Mouse (Mus musculus): ENCODE measurements around the gene N6amt1.
A peak's percentile ranks its signal among the peaks of the same experiment; 100 is the strongest.

The N6amt1 gene

DNA sequence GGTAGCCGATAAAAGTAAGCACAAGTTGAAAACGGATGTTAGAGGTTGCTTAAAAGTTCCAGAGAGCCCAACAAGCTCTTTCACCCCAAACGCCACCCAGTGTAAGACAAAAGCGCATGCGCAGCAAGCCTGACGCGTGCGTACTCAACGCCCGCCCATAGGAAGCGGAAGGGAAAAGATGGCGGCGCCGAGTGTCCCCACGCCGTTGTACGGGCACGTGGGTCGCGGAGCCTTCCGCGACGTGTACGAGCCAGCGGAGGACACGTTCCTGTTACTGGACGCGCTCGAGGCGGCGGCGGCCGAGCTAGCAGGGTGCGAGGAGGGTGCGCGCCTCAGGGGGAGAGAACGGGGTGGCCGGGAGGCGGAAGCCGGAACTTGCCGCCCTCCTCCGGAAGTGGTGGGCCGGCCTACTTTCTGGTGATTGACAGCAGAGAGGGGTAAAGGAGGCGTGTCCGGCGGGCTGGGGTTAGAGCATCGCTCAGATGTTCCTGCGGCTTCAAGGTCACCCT, at the start of gene N6amt1:
Gene N6amt1 (plus strand): TSS at position 111 of the 509 bp plus-strand sequence.
- peak; percentile 87 for DNase-seq (ENCODE audit: low spot score)

DNA sequence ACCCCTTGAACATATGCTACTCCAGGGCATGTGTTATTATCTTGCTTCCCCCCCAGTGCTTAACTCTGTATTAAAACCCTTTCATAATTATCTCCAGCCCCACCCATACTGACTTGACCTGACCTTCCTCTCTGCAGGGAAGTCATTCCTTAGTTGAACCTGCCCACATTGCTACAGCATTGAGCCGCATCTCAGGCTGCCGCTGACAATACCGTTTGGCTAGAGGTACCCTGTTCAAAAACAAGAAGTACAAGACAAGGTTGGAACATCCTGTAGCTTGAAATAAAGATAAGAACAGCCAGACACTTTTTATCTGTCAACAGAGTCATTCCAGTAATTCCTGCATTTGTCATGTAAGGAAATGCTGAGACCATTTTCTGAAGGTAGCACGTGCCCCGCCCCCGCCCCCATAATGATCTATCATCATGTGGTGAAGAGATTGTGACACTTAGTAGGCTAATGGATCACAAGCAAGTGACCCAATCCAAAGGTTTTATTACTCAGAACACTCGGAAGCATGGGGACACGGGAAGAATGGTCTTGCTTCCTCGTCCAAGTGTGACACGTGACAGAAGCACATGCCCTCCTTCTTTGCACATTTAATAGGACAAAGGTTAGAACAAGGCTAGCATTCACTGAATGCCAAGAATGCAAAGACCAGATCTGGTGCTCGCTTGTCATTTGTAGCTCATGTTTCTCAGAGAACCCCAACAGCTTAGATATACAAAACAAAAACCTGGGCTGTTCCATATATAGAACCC, 48.6 kb upstream of the N6amt1 start:
- DNase-seq (ENCODE audit: low spot score): no peak

DNA sequence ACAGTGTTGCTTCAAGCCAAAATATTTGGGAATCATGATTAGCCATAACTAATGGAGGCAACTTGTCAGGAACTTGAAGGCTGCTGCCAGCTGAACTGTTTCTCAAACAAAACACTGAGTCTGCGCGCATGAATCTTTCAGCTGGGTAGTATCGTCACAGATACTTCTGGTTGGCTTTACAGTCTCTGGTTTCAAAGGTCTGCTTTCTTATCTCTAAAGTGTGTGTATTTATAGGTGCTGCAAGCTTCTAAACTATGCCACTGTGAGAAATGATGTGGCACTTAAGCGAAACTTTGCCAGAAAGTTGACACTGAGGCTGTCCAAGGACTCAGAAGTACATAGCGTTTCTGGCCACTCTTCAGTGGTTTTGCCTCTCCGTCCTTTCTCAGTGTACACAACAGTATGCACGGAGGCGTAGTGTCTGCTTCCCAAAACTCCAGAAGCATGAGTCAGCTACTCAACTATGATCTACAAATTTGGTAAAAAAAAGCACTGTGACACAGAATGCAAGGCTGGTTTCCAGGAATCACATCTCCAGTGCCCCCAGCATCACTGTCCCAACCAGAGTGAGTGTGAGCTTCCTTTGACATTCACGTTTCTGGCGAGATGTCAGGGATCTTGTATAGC, 46.8 kb upstream of the N6amt1 start:
- DNase-seq (ENCODE audit: low spot score): no peak

DNA sequence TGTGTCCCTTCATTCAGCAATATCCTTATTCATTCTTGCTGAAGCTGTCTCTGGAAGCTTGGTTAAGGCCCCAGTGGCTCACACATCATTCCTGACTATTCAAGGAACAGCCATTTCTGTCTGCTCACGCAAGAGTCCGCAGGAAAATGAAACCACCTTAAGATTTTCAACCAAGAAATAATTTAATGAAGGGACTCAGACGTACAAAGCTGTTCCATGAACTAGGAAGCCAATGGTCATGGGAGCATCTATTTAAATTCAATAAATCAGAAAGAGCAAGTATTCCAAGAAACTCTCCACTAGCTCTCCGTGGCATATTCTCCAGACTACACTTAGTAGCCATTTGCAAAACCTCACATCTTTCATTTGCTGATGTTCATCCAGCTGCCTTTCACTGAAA, 43.3 kb upstream of the N6amt1 start:
- no peak for DNase-seq (ENCODE audit: low spot score)

DNA sequence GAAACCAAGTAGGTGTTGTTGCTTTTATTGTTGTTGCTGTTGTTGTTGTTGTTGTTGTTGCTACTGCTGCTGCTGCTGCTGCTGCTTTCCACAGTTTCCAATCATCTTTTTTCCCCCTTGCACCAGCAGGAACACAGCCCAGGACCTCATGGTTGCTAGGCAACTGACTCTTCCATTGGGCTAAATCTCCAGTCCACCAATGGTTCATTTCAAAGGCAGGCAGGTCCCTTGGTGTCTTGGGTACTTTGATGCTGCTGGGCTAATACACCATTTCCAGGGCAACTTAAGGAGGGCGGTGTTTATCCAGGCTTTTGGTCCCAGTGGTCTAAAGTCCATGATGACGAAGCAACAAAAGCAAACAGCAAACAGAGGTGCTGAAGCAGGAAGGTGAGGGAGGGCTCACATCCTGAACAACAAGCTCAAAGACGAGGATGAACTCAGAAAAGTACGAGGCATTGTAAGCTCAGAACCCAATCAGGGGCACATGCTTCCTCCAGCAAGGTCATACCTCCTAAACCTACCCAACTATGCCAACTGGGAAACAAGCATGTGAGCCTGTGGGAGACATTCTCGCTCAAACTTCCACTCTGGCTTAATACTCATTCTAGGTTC, 35.7 kb upstream of the N6amt1 start:
- no peak for DNase-seq (ENCODE audit: low spot score)

DNA sequence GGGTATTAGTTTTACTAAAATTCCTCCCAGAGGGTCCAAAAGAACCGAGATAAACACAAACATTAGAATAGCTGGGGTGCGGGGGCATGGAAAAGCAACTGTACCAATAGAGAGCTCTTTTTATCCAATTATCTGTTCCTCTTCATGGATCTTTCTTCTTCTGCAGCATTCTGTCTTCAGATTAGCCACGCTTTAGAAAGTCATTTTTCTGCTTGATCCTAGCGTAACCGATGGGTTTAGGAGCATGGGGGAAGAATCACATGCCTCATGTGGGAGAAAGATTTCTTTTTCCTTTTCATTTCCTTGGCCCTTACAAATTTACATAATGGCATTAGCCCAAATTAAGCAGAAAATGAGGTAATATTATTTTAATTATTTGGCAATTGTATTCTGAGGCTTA, 35.0 kb upstream of the N6amt1 start:
- no peak for DNase-seq (ENCODE audit: low spot score)

DNA sequence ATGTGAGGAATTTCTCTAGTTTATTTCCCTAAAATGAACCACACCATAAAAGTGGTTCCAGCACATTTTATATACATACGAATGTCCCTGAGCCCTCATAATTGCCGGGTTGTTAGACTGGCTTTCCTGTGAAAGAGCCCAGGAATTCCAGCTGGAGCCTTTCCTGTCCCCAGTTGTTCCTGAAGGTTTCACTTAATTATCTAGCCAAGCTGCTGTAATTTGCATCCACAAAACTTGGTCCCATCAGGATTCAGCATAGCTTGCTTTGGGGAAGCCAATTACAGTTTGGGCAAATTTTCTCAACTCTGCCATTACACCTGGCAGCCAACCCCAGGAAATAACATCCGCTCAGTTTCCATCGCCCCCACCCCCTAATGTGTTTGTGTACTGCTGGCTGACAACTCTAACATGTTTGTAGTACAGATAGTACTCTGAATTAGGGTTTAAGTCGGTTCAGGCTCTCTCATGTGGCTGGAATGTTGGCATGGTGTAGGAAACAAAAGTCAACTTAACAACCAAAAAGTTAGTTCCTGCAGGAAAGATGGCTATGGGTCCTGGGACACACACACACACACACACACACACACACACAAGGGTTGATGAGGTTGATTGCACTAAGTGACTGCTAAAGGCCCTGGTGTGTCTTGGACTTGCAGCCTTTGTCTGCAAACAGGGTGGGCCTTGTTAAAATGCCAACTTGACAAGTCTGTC, 34.3 kb upstream of the N6amt1 start:
- no peak for DNase-seq (ENCODE audit: low spot score)

DNA sequence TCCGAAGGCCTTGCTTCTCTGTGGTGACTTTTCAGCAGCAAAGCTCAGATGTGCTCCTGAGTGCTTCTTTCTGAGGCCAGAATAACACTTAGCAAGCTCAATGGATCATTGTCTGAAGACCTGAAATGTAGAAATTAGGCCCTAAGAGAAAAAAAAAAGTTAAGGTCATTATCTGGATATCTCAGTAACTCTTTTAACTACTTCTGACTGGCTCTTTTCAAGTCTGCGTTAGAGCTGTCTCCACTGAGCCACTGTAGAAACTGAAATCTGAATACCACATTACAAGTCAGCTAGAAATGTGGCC, 33.8 kb upstream of the N6amt1 start:
- no peak for DNase-seq (ENCODE audit: low spot score)

DNA sequence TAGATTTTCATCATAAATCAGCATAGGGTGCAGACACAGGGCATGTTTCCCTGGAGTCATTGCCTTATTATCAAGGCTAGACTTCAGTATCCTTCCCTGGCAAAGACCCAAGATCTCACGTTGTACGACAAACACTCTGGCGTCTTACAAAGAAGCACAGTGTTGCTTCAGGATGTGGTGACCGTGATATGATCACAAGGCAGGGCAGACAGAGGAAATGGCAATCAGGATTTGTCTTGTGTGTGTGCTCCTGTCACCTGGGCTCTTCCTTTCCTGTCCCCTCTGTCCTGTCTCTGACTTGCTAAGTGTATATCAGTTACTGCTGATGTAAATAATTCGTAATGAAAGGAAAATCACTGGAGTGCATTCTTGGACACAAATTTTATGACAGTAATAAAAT, 29.4 kb upstream of the N6amt1 start:
- no peak for DNase-seq (ENCODE audit: low spot score)

DNA sequence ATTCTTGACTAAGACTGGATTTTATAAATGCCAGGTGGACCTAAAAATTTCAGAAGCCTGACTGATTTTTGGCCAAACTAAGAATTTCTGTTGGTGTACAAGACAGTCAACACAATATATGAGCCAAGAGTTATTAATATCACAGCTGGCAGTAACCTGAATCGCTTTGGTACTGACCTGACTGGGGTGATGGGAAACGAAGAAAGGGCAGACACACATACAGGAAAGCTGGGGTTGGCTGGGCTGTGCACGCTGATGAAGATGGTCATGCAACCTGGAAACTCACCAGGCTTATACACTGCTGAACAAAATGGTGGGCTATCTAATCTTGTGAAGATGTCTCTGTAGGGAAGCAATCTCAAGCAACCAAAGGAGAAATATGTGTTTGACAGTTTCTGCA, 24.0 kb upstream of the N6amt1 start:
- DNase-seq (ENCODE audit: low spot score): no peak

DNA sequence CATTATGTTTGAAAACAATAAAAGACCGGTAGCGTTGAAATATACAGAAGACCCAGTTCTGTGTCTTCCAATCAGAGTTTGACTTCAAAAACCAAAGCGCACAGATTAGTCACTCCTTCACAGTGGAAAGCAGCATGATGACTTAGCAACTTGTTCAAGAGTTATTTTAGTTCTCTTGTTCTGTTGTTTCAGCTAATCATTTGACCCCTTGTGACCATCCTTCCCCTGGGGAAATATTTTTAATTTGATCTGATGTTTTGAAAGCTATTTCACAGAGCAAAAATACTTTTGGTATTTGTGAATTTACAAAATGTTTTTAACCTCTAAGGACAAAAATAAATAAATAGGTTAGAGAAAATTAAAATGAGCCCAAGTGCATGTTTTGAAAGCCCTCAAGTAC, 19.2 kb upstream of the N6amt1 start:
- DNase-seq (ENCODE audit: low spot score): no peak

DNA sequence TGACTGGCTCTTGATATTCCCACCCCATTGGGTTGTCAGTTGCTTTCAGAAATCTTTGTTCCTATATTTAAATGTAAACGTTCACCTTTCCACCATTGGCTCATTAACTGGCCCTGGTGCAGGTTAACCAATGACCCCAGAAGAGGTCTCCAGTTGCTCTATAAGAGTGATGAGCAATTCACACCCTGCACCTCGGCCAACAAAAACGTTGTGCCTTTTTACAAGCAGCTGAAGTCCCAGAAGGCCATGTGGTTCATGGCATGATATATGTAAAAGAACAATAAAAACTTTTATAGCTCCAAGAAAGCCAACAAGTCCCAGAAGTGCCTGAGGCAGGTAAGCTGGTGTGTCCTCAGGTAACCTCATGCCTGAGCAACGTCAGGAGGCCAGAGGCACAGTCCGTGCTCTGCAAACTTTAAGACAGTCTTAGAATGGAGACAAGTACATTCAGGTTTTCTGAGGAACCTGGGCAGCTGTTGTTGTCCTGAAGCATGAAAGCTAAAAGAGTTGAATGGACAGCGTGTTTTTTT, 12.9 kb upstream of the N6amt1 start:
- DNase-seq (ENCODE audit: low spot score): no peak

DNA sequence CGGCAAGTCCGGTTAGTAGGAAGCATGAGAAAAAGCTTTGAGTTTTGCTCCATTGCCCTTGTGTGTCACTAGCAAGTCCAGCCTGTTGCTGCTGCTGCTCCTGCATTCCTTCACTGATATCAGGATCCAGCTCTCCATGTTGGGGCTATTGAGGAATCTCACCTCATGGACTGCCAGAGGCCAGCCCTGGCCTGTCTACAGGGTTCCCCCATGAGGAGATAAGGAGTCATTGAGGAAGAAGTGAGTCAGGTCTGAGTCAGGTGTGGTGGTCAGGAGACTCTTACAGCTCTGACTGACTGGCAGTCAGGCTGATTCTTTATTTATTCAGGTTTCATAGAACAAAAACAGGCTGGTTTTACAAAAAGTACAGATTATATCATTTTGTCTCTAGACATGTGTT, 5.9 kb upstream of the N6amt1 start:
- no peak for DNase-seq (ENCODE audit: low spot score)

DNA sequence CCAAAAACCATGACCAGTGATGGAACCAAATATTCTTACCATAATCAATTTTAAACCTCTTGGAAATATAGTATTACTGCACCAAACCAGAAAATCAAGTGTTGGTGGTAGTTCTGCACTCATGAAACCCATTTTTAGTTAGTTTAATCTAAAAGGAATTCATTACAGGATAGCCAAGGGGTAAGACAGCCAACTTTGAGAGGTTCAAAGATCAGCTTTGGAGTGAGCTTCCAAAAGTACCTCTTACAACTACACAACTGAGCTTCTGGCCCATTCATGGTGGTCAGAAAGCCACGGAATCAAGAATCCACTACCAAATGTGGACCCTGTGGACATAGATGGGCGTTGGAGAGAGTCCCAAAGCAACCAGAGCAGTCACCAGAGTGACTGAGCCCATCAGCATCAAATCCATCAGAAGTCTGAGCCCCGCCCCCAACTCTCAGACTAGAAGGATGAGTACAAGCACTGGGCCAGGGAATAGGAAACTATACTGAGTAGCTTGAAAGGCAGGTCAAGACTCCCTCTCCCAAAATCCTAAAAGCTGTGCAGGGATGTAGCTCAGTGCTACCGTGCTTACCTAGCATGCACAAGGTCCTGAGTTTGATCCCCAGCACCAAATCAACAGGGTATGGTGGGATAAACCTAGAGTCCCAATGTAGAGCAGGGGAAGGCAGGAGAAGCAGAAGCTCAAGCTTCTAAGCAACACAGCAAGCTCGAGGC, 2.4 kb upstream of the N6amt1 start:
- DNase-seq (ENCODE audit: low spot score): no peak

DNA sequence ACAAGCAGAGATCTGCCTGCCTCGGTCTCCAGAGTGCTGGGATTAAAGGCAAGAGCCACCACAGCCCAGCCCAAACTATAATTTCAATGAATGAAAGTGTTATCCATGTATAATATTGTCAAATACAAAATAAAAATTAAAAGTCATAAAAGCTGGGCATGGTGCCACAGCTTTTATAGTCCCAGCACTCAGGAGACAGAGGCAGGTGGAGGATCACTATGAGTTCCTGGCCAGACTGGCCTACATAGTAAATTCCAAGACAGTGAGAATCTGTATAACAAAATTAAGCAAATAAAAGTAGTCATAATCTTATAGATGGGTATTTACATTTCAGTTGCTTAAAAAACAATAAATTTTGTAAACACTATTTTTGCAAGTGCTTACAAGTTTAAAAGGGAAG, 380 bp upstream of the N6amt1 start:
- no peak for DNase-seq (ENCODE audit: low spot score)

DNA sequence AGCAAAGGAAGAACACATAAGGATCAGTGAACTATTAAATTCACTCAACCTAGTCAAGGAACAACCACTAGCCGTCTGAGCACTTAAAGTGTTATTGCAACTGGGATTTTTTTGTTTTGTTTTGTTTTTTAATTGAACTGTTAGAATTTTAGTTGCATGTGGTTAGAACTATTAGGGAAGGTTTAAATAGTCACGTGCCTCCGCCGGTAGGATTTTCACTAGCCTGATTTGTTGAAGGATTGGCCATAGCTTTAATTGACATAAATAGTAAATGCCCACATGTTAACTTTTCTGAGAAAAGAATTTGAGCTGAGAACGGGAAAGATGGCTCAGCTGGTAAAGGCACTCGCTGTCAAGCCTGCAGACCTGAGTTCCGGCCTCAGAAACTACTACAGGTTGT, 763 bp downstream of the N6amt1 start:
- no peak for DNase-seq (ENCODE audit: low spot score)

DNA sequence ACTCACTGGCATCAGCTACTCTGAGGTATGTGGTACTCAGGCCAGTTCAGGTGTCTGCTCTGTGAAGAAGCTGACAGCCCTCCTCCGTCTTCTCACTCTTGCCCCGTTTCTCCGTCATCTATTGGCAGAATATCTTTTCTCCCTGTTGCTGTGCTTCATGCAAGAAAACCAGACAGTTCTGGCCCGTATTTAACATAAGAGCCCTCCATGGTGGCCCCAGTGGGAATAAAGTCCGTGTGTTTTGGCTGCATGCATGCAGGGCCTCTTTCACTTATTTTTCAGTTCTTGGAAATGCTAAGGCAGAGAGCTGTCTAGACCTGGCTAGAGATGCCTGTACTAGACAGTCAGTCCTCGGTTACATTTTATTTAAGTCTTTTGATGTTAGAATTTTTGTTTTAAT, 6.1 kb downstream of the N6amt1 start:
- DNase-seq (ENCODE audit: low spot score): no peak

DNA sequence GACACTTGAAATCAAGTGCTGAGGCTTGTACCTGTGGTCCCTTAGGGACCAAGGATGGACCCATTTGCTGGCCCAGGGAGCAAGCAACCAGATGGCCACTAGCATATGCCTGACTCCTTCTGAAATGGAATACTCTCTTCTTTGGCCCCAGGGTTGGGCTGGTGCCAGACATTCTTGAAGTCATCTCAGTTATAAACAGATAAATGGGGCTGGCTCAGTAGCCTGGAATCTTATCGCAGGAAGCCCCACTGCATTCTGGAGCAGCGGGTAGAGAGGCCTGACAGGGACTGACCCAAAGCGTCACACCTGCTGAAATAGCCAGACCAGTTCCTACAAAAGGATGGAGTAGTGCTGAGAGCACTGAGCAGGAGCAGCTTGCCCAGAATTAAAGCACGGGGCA, 10.2 kb downstream of the N6amt1 start:
- no peak for DNase-seq (ENCODE audit: low spot score)

DNA sequence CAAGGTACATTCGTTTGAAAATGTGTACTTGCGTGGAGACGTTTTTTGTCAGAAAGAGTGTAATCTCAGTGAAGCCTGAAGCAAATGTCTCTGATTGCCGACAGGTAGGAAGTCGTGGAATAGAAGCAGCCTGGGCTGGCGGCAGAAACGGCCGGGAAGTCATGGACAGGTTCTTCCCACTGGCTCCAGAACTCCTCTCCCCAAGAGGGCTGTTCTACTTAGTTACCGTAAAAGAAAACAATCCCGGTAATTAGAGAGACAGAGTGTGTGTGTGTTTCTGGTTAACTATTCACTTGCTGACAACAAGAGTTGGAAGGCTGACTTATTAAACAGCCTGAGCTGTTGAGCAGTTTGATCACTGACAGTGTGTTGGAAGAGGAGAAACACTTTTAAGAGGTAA, 12.1 kb downstream of the N6amt1 start:
- DNase-seq (ENCODE audit: low spot score): no peak

DNA sequence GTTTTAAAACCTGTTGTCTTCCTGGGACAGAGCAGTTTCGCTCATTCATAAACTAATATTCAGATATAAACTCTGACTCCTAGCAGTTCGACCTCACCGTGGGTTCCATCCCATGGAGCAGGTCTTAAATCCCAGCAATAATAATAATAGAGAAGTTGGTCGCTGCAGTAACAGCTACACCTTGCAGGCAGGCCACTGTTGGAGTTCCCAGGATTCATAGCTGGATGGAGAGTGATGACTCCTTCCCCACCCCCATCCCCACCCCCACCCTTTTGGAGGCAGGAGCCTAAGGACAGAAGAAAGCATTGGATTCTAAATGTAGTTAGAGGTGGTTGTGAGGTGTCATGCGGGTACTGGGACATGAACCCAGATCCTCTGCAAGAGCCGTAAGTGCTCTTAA, 12.5 kb downstream of the N6amt1 start:
- no peak for DNase-seq (ENCODE audit: low spot score)

DNA sequence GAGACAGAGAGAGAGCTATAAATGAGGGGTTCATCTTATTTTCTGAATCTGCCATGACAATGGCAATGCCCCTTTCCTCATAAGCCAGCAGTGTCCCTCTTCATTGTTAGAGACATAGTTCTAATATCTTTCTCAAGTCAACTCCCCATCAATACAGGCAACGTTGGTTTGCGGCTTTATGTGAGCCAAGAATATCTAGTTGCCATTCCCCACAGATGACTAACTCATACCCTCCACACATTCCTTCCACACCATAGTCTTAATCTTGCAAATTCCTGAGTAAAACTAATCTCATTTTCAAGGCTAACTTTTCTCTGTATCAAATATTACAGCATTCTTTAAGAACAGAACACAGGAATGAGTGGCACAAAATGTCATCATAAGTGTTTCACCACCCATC, 29.0 kb downstream of the N6amt1 start:
- no peak for DNase-seq (ENCODE audit: low spot score)

DNA sequence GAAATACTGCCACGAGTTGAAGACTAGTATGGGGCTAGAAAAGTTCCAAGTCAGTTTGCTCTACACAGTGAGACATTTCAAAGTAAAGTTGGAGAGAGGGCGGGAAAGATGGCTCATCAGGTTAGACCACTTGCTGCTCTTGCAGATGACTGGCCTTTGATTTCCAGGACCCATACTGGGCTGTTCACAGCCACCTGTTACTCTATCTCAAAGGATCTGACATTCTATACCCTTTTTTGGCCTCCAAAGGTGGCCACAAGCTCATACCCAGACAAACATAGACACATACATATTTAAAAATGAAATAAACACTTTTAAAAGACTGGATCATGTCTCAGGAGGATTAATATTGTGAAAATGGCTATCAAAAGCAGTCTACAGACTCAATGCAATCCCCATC, 30.4 kb downstream of the N6amt1 start:
- no peak for DNase-seq (ENCODE audit: low spot score)
